Mouse (Mus musculus) limb, embryonic 13.5 days (tissue): Measurements from ENCODE around the gene Dnph1. TPM values are rescaled to one million over a fixed set of nuclear protein-coding genes. Genes with fewer than 3 reads are reported as not detected.

ENCODE experiments used
- ATAC-seq: fragments of 200-750 bp; cut with Nextera tagmentation; 2 replicates; pipeline ENCODE4 v1.8.0; 2017; ENCODE audit warnings: low read depth, moderate number of reproducible peaks, moderate TSS enrichment; ENCODE audit not compliant: low FRiP score
- H3K27ac ChIP-seq: fragments of 300-500 bp; sonication (generic); 2 replicates; pipeline ENCODE4 v1.5.1; 2015; ENCODE audit warnings: inconsistent platforms, mild to moderate bottlenecking, moderate library complexity
- H3K27me3 ChIP-seq: fragments of 300-500 bp; sonication (generic); 2 replicates; pipeline ENCODE4 v1.6.1; 2015; ENCODE audit warnings: mild to moderate bottlenecking, inconsistent platforms
- H3K36me3 ChIP-seq: fragments of 300-500 bp; sonication (generic); 2 replicates; pipeline ENCODE4 v1.6.1; 2015; ENCODE audit warnings: inconsistent platforms, mild to moderate bottlenecking, moderate library complexity
- H3K4me1 ChIP-seq: fragments of 300-500 bp; sonication (generic); 2 replicates; pipeline ENCODE4 v1.6.1; 2015; ENCODE audit warnings: inconsistent platforms
- H3K4me2 ChIP-seq: fragments of 300-500 bp; sonication (generic); replicated peaks from 2 replicates; pipeline ENCODE4 v1.6.1; 2015; ENCODE audit warnings: inconsistent platforms, mild to moderate bottlenecking, moderate library complexity
- H3K4me3 ChIP-seq: fragments of 300-500 bp; sonication (generic); 2 replicates; pipeline ENCODE4 v1.5.1; 2015; ENCODE audit warnings: moderate library complexity, mild to moderate bottlenecking, inconsistent platforms
- H3K9ac ChIP-seq: fragments of 300-500 bp; sonication (generic); 2 replicates; pipeline ENCODE4 v1.6.1; 2015; ENCODE audit warnings: mild to moderate bottlenecking, inconsistent platforms
- H3K9me3 ChIP-seq: fragments of 300-500 bp; sonication (generic); 2 replicates; pipeline ENCODE4 v1.6.1; 2016; ENCODE audit warnings: inconsistent platforms
- WGBS: fragments of 180-500 bp; shearing (Covaris S2); methylation state at CpG from one replicate; pipeline ENCODE4 v1.1.7; 2015; 5-methylcytosine and 5-hydroxymethylcytosine counted together
- polyA plus RNA-seq: library from polyadenylated mRNA; unstranded; fragments of >200 nt; fragmentation: Nextera tagmentation; extraction: Ambion mirVana; gene quantifications from 2 replicates; pipeline ENCODE4 v1.2.1, GENCODE M21; 2015

Gene Dnph1
- polyA plus RNA-seq, 1 experiment from 2014 or later, result 40.4 TPM

- WGBS, result 43% methylated on average over 11 of the region's 11 CpGs
- Histone ChIP-seq H3K36me3 (peaks cover 12% of the 10 kb centered on the region), H3K4me1 (no peaks in the 10 kb centered on the region), H3K4me2 (no peak overlapping the region), H3K27me3 (no peaks in the 10 kb centered on the region), H3K27ac (no peak overlapping the region), H3K9me3 (no peaks in the 10 kb centered on the region), H3K9ac (no peak overlapping the region), H3K4me3 (no peak overlapping the region)
- ATAC-seq, result no peak
Measured at GRCm38 (mm10) chr17:46511059-46511710, 14.7 kb downstream of the Dnph1 start.

GRCm38 (mm10) chr17:46513329-46513728 is 16.8 kb downstream of the Dnph1 start:
- no peak overlapping the region for H3K4me2 ChIP-seq
- 58% methylated on average over 2 of the region's 2 CpGs for WGBS
- H3K9ac ChIP-seq, result no peak overlapping the region
- no peak overlapping the region for H3K27ac ChIP-seq
- H3K9me3 ChIP-seq, result no peaks in the 10 kb centered on the region
- H3K36me3 ChIP-seq, result peaks cover 9% of the 10 kb centered on the region
- no peak overlapping the region for H3K4me3 ChIP-seq
- no peak for ATAC-seq
- no peaks in the 10 kb centered on the region for H3K27me3 ChIP-seq
- H3K4me1 ChIP-seq, result no peaks in the 10 kb centered on the region

- Histone ChIP-seq H3K27me3 (peaks cover 43% of the 10 kb centered on the region), H3K9me3 (no peaks in the 10 kb centered on the region), H3K36me3 (peaks cover 9% of the 10 kb centered on the region), H3K9ac (peak overlapping the region; percentile 56), H3K4me2 (peak overlapping the region; percentile 54), H3K4me1 (peaks cover 7% of the 10 kb centered on the region; the same call in 1 of the 2 replicates), H3K27ac (no peak overlapping the region), H3K4me3 (peak overlapping the region; percentile 31)
- WGBS, result 50% methylated on average over 10 of the region's 10 CpGs
- no peak for ATAC-seq
Measured at GRCm38 (mm10) chr17:46519971-46520370, 23.5 kb downstream of the Dnph1 start.

- no peak overlapping the region for H3K27ac ChIP-seq
Measured at GRCm38 (mm10) chr17:46520385-46520979, 24.0 kb downstream of the Dnph1 start.

GRCm38 (mm10) chr17:46521174-46521573 is 24.7 kb downstream of the Dnph1 start:
- H3K4me3 ChIP-seq, result peak overlapping the region; percentile 31
- no peak for ATAC-seq
- 82% methylated on average over 9 of the region's 9 CpGs for WGBS

More at GRCm38 (mm10) chr17:46520385-46520979, 24.0 kb downstream of the Dnph1 start:
- WGBS, result 37% methylated on average over 25 of the region's 25 CpGs
- ATAC-seq, result 0 out of 2 replicates have a peak, but pooled peaks have one; percentile 22
- peaks cover 7% of the 10 kb centered on the region; the same call in 1 of the 2 replicates for H3K4me1 ChIP-seq
- H3K4me3 ChIP-seq, result peak overlapping the region; percentile 31
- peaks cover 14% of the 10 kb centered on the region for H3K36me3 ChIP-seq
- H3K9ac ChIP-seq, result peak overlapping the region; percentile 56
- H3K4me2 ChIP-seq, result peak overlapping the region; percentile 54
- peaks cover 45% of the 10 kb centered on the region for H3K27me3 ChIP-seq
- no peaks in the 10 kb centered on the region for H3K9me3 ChIP-seq

GRCm38 (mm10) chr17:46521963-46522668 is 25.6 kb downstream of the Dnph1 start:
- peaks cover 20% of the 10 kb centered on the region for H3K36me3 ChIP-seq
- H3K27me3 ChIP-seq, result peaks cover 45% of the 10 kb centered on the region
- H3K9me3 ChIP-seq, result no peaks in the 10 kb centered on the region
- ATAC-seq, result no peak
- H3K4me2 ChIP-seq, result no peak overlapping the region
- no peak overlapping the region for H3K9ac ChIP-seq
- H3K4me1 ChIP-seq, result peaks cover 7% of the 10 kb centered on the region; the same call in 1 of the 2 replicates
- H3K4me3 ChIP-seq, result no peak overlapping the region
- H3K27ac ChIP-seq, result no peak overlapping the region
- WGBS, result 40% methylated on average over 24 of the region's 24 CpGs

More at GRCm38 (mm10) chr17:46521174-46521573, 24.7 kb downstream of the Dnph1 start:
- H3K4me2 ChIP-seq, result peak overlapping the region; percentile 54
- peaks cover 18% of the 10 kb centered on the region for H3K36me3 ChIP-seq
- H3K27ac ChIP-seq, result no peak overlapping the region
- peaks cover 7% of the 10 kb centered on the region; the same call in 1 of the 2 replicates for H3K4me1 ChIP-seq
- H3K9ac ChIP-seq, result peak overlapping the region; percentile 56; the same call in 1 of the 2 replicates
- H3K27me3 ChIP-seq, result peaks cover 45% of the 10 kb centered on the region
- H3K9me3 ChIP-seq, result no peaks in the 10 kb centered on the region

- Histone ChIP-seq H3K9me3 (no peaks in the 10 kb centered on the region), H3K36me3 (peaks cover 35% of the 10 kb centered on the region), H3K9ac (no peak overlapping the region), H3K27me3 (peaks cover 37% of the 10 kb centered on the region), H3K4me3 (no peak overlapping the region), H3K27ac (no peak overlapping the region), H3K4me1 (peaks cover 7% of the 10 kb centered on the region; the same call in 1 of the 2 replicates), H3K4me2 (no peak overlapping the region)
- ATAC-seq, result no peak
- 80% methylated on average over 10 of the region's 10 CpGs for WGBS
Measured at GRCm38 (mm10) chr17:46525065-46525464, 28.6 kb downstream of the Dnph1 start.

GRCm38 (mm10) chr17:46525579-46526307 is 29.2 kb downstream of the Dnph1 start:
- Histone ChIP-seq H3K36me3 (peaks cover 35% of the 10 kb centered on the region), H3K4me1 (peaks cover 6% of the 10 kb centered on the region; the same call in 1 of the 2 replicates), H3K4me3 (no peak overlapping the region), H3K27ac (no peak overlapping the region), H3K4me2 (no peak overlapping the region), H3K9me3 (no peaks in the 10 kb centered on the region), H3K27me3 (peaks cover 31% of the 10 kb centered on the region), H3K9ac (no peak overlapping the region)
- WGBS, result 39% methylated on average over 12 of the region's 12 CpGs
- ATAC-seq, result peak; percentile 24; the same call in 1 of the 2 replicates

- peaks cover 34% of the 10 kb centered on the region for H3K36me3 ChIP-seq
- no peak overlapping the region for H3K4me2 ChIP-seq
- H3K4me1 ChIP-seq, result peaks cover 22% of the 10 kb centered on the region
- no peak overlapping the region for H3K4me3 ChIP-seq
- ATAC-seq, result no peak
- WGBS, result 87% methylated on average over 12 of the region's 12 CpGs
- H3K9ac ChIP-seq, result peak overlapping the region; percentile 5; the same call in 1 of the 2 replicates
- H3K27me3 ChIP-seq, result peaks cover 16% of the 10 kb centered on the region
- H3K27ac ChIP-seq, result no peak overlapping the region
- no peaks in the 10 kb centered on the region for H3K9me3 ChIP-seq
Measured at GRCm38 (mm10) chr17:46543661-46544060, 47.1 kb downstream of the Dnph1 start.

- Histone ChIP-seq H3K27ac (no peak within 1 kb of the TSS), H3K9ac (peak within 1 kb of the TSS; percentile 89), H3K4me3 (peak within 1 kb of the TSS; percentile 73), H3K27me3 (peaks cover 14% of the 10 kb centered on the region), H3K36me3 (peaks cover 44% of the 10 kb centered on the region), H3K4me2 (peak within 1 kb of the TSS; percentile 87), H3K4me1 (peaks cover 22% of the 10 kb centered on the region), H3K9me3 (no peaks in the 10 kb centered on the region)
- 2% methylated on average over 44 of the region's 49 CpGs for WGBS
- ATAC-seq, result peak; percentile 80
Measured at GRCm38 (mm10) chr17:46545813-46546564, 49.5 kb downstream of the Dnph1 start, which contains the start of gene Cul9. Gene Cul9, minus strand, starts transcription at chr17:46546388.

GRCm38 (mm10) chr17:46546591-46546990 is 50.1 kb downstream of the Dnph1 start:
- no peak overlapping the region for H3K27ac ChIP-seq
- H3K36me3 ChIP-seq, result peaks cover 44% of the 10 kb centered on the region
- peak overlapping the region; percentile 89 for H3K9ac ChIP-seq
- H3K4me2 ChIP-seq, result peak overlapping the region; percentile 87
- H3K4me1 ChIP-seq, result peaks cover 22% of the 10 kb centered on the region
- WGBS, result 10% methylated on average over 7 of the region's 7 CpGs
- peaks cover 14% of the 10 kb centered on the region for H3K27me3 ChIP-seq
- H3K4me3 ChIP-seq, result peak overlapping the region; percentile 73
- ATAC-seq, result no peak
- H3K9me3 ChIP-seq, result no peaks in the 10 kb centered on the region
